Mouse (Mus musculus) heart, postnatal 14 days (tissue): Measurements from ENCODE around the gene Gja10. TPM values are rescaled to one million over a fixed set of nuclear protein-coding genes. Genes with fewer than 3 reads are reported as not detected.

Experiments used
- DNase-seq, 2 experiments: peaks; one replicate each; pipeline ENCODE4 v3.0.0; 2021 to 2022
- intact Hi-C: fragments of 180-260 bp; cut with DNase I; formaldehyde crosslinking; loops from one replicate; pipeline ENCODE4 v1.15.1; 2025
- total RNA-seq, 2 experiments: library from RNA; stranded (reverse); gene quantifications; 2 replicates each; pipeline ENCODE4 v1.2.3; 2021

Gene Gja10
- total RNA-seq, 2 experiments from 2014 or later = not detected

DNA sequence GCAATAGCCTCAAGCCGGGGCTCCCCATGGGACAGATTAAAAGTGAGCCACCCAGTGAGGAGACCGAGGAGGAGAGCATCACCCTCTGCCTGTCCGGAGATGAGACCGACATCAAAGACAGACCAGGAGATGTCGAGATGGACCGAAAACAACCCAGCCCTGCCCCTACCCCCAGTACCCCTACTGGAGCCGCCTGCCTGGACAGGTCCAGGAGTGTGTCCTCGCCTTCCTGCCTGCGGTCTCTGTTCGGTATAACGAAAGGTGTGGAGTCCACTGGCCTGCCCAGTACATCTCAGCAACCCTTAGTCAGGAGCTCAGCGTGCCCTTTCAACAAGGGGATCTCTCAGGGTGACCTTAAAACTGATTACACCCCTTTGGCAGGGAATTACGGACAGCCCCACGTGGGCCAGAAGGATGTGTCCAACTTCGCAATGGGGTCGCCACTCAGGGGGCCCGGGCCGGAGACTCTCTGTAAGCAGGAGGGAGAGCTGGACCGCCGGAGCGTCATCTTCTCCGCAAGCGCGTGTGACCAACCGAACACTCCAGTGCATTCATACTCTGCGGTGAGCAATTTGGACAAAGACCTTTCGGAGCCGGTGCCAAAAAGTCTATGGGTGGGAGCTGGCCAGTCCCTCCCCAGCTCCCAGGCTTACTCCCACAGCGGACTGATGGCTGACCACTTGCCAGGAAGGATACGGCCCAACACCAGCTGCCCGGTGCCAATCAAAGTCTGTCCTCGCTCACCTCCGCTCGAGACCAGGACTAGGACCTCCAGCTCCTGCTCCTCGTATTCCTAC is 40.0 kb downstream of the Gja10 start:
- intact Hi-C loops = no loop called here

DNA sequence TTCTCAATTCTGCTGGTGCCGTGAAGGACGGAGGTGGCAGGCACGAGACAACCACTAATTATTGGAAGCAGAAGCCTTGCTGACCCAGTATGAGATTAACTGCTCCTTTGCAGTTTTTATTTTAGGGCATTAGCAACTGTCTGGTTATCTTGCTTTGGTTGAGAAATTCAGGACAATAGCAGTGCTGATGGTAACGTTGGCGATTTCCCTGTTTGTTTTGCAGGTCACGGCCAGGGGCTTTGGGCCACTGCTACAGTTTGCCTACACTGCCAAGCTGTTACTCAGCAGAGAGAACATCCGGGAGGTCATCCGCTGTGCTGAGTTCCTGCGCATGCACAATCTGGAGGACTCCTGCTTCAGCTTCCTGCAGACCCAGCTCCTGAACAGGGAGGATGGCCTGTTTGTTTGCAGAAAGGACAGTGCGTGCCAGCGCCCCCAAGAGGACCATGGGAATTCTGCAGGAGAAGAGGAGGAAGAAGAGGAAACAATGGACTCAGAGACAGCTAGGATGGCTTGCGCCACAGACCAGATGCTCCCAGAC is 40.9 kb downstream of the Gja10 start:
- intact Hi-C loops = no loop called here
- DNase-seq = peak; percentile 47 to 54

More for the DNA sequence above, 40.0 kb downstream of the Gja10 start:
- DNase-seq = no peak

DNA sequence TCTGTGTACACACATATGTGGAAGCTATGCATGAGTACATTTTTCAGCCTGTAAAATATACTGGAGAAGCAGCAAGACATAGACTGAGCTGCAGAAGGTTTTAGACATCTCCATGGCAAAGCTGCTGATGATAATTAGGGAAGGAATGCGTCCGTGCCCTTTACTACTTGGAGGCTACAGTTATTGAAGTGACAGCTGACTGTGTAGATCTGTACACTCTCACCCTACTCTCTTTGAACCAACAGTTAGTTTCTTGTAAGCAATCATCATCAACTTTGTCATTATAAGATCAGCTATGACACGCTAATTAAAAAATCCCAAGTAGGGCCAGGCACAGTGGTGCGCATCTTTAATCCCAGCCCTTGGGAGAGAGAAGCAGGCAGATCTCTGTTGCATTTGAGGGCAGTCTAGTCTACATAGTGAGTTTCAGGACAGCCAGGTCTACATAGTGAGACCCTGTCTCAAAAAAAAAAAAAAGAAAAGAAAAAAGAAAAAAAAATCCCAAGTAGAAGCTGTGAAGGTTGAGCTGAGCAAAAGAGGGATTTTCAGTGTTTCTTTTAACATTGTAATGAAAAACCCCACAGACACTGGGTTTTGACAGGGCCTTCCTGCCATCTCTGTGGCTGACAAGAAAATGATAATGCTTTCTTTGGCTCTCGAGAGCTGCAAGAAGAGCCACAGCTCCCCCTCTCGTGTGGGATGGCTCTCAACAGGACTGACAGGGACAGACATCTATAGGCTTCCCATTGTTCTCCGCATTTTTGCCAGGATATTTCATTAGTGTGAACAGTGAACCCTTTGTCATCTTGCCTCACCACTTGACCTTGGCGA is 41.6 kb downstream of the Gja10 start:
- DNase-seq = no peak

DNA sequence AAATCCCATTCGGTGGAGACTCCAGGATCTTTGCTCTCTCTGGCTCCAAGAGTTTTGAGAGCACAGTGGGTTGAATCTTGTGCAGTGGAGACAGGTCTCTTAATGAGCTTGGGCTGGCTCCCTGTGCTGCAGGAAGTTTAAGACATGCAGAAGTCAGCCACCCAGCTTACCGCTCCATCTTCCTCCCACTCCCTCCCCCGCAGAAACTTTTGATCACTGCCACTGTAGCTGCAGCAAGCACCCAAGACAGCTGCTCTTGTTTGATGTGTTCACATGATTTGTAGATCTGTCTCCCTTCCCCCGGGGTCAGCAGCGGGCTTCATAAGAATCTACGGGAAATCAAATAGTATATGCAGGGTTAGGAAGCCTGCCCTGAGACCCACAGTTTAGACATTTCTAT is 42.3 kb downstream of the Gja10 start:
- intact Hi-C loops = no loop called here
- peak in 1 of 2 experiments; percentile 13 for DNase-seq

More for the DNA sequence above, 41.6 kb downstream of the Gja10 start:
- intact Hi-C loops = no loop called here

DNA sequence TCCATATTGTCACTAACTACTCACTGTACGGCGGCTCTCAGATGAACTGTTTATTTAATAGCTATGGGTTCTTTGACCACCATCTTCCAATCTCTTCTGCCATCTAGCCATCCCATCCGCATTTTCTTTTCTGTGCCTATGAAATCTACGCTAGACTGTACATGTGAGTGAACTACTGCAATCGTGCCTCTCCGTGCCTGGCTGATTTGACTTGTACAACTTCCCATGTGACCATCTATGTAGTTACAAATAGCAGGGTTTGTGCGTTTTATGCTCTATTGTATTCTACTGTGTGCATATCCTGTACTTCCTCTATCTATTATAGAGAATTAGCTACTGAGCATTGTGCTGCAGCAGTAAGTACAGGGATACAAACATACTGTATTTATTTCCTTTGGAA is 47.1 kb downstream of the Gja10 start:
- DNase-seq = no peak
- intact Hi-C loops = no loop called here

DNA sequence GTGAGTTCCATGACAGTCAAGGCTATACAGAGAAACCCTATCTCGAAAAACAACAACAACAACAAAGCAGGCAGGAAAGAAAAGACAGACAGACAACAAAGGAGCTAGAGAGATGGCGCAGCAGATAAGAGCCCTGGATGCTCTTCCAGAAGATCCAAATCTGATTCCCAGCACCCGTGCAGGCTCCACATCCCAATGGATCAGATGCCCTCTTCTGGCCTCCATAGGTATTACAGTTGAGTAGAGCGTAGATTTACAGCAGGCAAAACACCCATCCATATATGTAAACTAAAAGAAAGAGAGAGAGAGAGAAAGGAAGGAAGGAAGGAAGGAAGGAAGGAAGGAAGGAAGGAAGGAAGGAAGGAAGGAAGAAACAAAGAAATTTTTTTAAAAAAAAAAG is 51.2 kb downstream of the Gja10 start:
- DNase-seq = peak in 1 of 2 experiments; percentile 40
- intact Hi-C loops = no loop called here

DNA sequence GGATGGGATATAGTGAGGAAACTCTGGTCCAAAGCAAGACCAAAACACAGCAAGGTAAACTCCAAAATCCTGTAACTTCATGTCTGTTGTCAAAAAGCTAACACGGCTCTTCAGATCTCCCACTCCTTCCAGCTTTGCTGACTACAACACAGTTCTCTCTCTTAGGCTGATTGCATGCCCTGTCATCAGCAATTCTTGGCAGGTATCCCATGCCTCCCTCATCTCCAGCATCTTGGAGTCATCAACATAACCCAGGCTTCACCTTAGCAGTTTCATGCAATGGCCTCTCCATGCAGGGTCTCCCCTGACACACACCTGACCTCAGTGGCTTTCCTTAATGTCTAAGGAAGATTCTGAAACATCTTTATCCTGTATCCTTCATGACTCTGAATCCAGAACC is 53.4 kb downstream of the Gja10 start:
- DNase-seq = no peak
- intact Hi-C loops = no loop called here

Other genes with a start within 250 kb of the Gja10 start
- gene Casp8ap2, start 12.7 kb upstream of the Gja10 start, total RNA-seq = 1 to 10 TPM; 6.3 to 6.4 TPM
- 10 to 100 TPM; 12.2 to 12.3 TPM for gene Mdn1, start 54.4 kb upstream of the Gja10 start, total RNA-seq
- 10 to 100 TPM; 32.6 to 37.6 TPM for gene Lyrm2, start 197.5 kb upstream of the Gja10 start, total RNA-seq